Mouse (Mus musculus) lung, adult 2 months (tissue): ENCODE data around the gene Actl10. TPM values are rescaled to one million over a fixed set of nuclear protein-coding genes. Genes with fewer than 3 reads are reported as not detected.

Experiments
- DNase-seq: peaks from one replicate; pipeline ENCODE4 v3.0.0; 2022
- H3K4me1 ChIP-seq: fragments of 200-500 bp; 2 replicates; pipeline ENCODE4 v1.6.1; 2011; ENCODE audit warnings: low read length; ENCODE audit not compliant: control insufficient read depth, insufficient read depth
- H3K4me3 ChIP-seq: fragments of 200-500 bp; replicated peaks from 2 replicates; pipeline ENCODE3; 2011; ENCODE audit warnings: low read depth, mild to moderate bottlenecking, control low read depth, low read length; ENCODE audit errors: extremely low read depth
- CTCF ChIP-seq: fragments of 200-500 bp; IDR thresholded peaks from 2 replicates; pipeline ENCODE4 v1.5.1; 2011; ENCODE audit warnings: mild to moderate bottlenecking, low read length, control low read depth; ENCODE audit not compliant: insufficient read depth
- POLR2A ChIP-seq: fragments of 200-500 bp; IDR thresholded peaks from 2 replicates; pipeline ENCODE4 v1.6.1; 2011; ENCODE audit warnings: low read depth, mild to moderate bottlenecking, control low read depth, low read length, borderline replicate concordance; ENCODE audit errors: extremely low read depth
- WGBS: fragments of 180-500 bp; shearing (Covaris S2); methylation state at CpG from one replicate; pipeline ENCODE4 v1.1.7; 2018; 5-methylcytosine and 5-hydroxymethylcytosine counted together
- polyA plus RNA-seq: library from polyadenylated mRNA; depleted of rRNA; stranded (reverse); fragments of >200 nt; gene quantifications from 2 replicates; pipeline ENCODE4 v1.2.3, GENCODE M21; 2012

The Actl10 gene
- polyA plus RNA-seq, 1 experiment, result 0.07 TPM

- WGBS, result 6% methylated on average over 46 of the region's 48 CpGs
- peak; percentile 42 for DNase-seq
- no peak for TF ChIP-seq CTCF
Measured at GRCm38 (mm10) chr2:154549127-154549885, 2.3 kb upstream of the Actl10 start.

GRCm38 (mm10) chr2:154549886-154550189 is 1.7 kb upstream of the Actl10 start:
- 17% methylated on average over 20 of the region's 20 CpGs for WGBS
- peaks cover 10% of the 10 kb centered on the region for H3K4me1 ChIP-seq
- TF ChIP-seq CTCF, result no peak
- TF ChIP-seq POLR2A, result no peak
- DNase-seq, result no peak
- no peak overlapping the region for H3K4me3 ChIP-seq

More at GRCm38 (mm10) chr2:154549127-154549885, 2.3 kb upstream of the Actl10 start:
- Histone ChIP-seq H3K4me3 (peak overlapping the region; percentile 11), H3K4me1 (peaks cover 10% of the 10 kb centered on the region)

- WGBS, result 84% methylated on average over 2 of the region's 2 CpGs
- TF ChIP-seq CTCF (no peak), POLR2A (no peak)
Measured at GRCm38 (mm10) chr2:154550937-154551336, 639 bp upstream of the Actl10 start.

GRCm38 (mm10) chr2:154551927-154552326 is 351 bp downstream of the Actl10 start:
- 49% methylated on average over 21 of the region's 21 CpGs for WGBS
- TF ChIP-seq POLR2A, result no peak
- no peak for TF ChIP-seq CTCF
- DNase-seq, result no peak
- Histone ChIP-seq H3K4me1 (peaks cover 10% of the 10 kb centered on the region), H3K4me3 (no peak overlapping the region)

More at GRCm38 (mm10) chr2:154550937-154551336, 639 bp upstream of the Actl10 start:
- Histone ChIP-seq H3K4me1 (peaks cover 10% of the 10 kb centered on the region), H3K4me3 (no peak overlapping the region)
- no peak for DNase-seq

GRCm38 (mm10) chr2:154552424-154552907 is 890 bp downstream of the Actl10 start:
- Histone ChIP-seq H3K4me3 (peak overlapping the region; percentile 54), H3K4me1 (peaks cover 10% of the 10 kb centered on the region)
- TF ChIP-seq POLR2A (no peak), CTCF (peak; percentile 57)
- DNase-seq, result peak; percentile 66
- 15% methylated on average over 27 of the region's 27 CpGs for WGBS

- peaks cover 10% of the 10 kb centered on the region; the same call in 1 of the 2 replicates for H3K4me1 ChIP-seq
- no peak for TF ChIP-seq CTCF
- no peak for TF ChIP-seq POLR2A
- H3K4me3 ChIP-seq, result no peak overlapping the region
- 78% methylated on average over 6 of the region's 6 CpGs for WGBS
- no peak for DNase-seq
Measured at GRCm38 (mm10) chr2:154555235-154555634, 3.7 kb downstream of the Actl10 start.

- WGBS, result 42% methylated on average over 5 of the region's 5 CpGs
- Histone ChIP-seq H3K4me1 (0 out of 2 replicates have a peak, but pooled peaks cover 6% of the 10 kb centered on the region), H3K4me3 (no peak overlapping the region)
- TF ChIP-seq CTCF, result no peak
- TF ChIP-seq POLR2A, result no peak
- no peak for DNase-seq
Measured at GRCm38 (mm10) chr2:154557184-154557832, 5.7 kb downstream of the Actl10 start.

- DNase-seq, result no peak
- Histone ChIP-seq H3K4me3 (peak within 1 kb of the TSS; percentile 3), H3K4me1 (0 out of 2 replicates have a peak, but pooled peaks cover 3% of the 10 kb centered on the region)
- WGBS, result 14% methylated on average over 34 of the region's 34 CpGs
- TF ChIP-seq POLR2A (no peak), CTCF (no peak)
Measured at GRCm38 (mm10) chr2:154558264-154559039, 6.9 kb downstream of the Actl10 start, which contains the start of gene Necab3. TSS of gene Necab3 (minus strand) at chr2:154558890.

- Histone ChIP-seq H3K4me3 (no peak overlapping the region), H3K4me1 (no peaks in the 10 kb centered on the region)
- DNase-seq, result no peak
- TF ChIP-seq CTCF, result no peak
- TF ChIP-seq POLR2A, result no peak
- WGBS, result 88% methylated on average over 22 of the region's 22 CpGs
Measured at GRCm38 (mm10) chr2:154563612-154564170, 12.1 kb downstream of the Actl10 start.
